Mouse (Mus musculus): ENCODE measurements around the gene Erich3. TPM values are rescaled to one million over a fixed set of nuclear protein-coding genes. Genes with fewer than 3 reads are reported as not detected.

The Erich3 gene
- polyA plus RNA-seq, 1 experiment from 2014 or later = 2.7 TPM

DNA sequence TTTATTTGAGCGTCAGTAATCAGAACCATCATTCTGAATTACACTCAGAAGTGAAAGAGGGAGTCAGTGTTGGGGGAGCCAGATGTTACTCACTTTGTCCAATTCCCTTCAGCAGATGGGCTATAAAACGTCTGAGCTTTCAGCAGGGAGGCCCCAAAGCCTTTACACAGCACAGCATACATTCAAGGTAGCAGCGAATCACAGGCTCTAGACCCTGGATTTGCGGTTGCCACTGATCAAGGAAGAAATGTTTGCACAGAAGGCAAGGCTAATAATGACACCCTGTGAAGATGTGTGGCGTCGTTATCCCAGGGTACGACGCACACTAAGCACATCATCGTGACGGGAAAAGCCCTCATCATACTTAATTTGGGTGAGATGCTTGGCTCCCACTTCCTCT is 67.8 kb downstream of the Erich3 start:
- ATAC-seq (ENCODE audit: low FRiP score, low TSS enrichment) (no peak), DNase-seq (no peak)
- Histone ChIP-seq H3K4me2 (ENCODE audit: low read length) (no peak overlapping the region), H3K36me3 (ENCODE audit: control insufficient read depth, insufficient read depth, low read length) (no peaks in the 10 kb centered on the region), H3K9ac (replicated peaks; ENCODE audit: low read length) (no peak overlapping the region), H3K4me3 (replicated peaks; ENCODE audit: low read depth, low read length) (no peak overlapping the region), H3K27ac (replicated peaks; ENCODE audit: low read depth, low read length) (no peak overlapping the region), H3K4me1 (ENCODE audit: control insufficient read depth, insufficient read depth, low read length) (no peaks in the 10 kb centered on the region), H3K9me3 (ENCODE audit: control insufficient read depth, low read length) (no peaks in the 10 kb centered on the region), H3K27me3 (ENCODE audit: control insufficient read depth, insufficient read depth, low read length) (no peaks in the 10 kb centered on the region)
- 82% methylated on average over 10 of the region's 10 CpGs for WGBS

DNA sequence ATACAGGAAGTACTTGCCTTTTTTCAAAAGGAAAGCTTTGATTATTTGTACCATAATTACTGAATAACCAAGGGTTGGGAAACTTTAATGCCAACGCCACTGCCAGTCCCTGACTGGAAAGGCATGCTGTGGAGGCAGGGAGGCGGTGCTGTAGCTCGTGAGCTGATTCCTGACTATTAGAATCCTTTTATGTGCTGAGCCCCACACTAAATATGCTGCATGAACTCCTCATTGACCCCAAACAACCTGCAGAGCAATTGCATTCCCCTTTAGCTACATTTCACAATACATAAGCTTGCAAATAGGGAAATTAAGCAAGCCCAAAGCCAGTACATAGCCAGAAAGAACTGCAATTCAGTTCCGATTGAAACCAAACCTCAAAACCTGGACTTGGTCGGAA is 77.8 kb downstream of the Erich3 start:
- ATAC-seq (ENCODE audit: low FRiP score, low TSS enrichment) = no peak
- H3K9ac ChIP-seq (replicated peaks; ENCODE audit: low read length) = no peak overlapping the region
- H3K4me2 ChIP-seq (ENCODE audit: low read length) = no peak overlapping the region
- H3K27me3 ChIP-seq (ENCODE audit: control insufficient read depth, insufficient read depth, low read length) = no peaks in the 10 kb centered on the region
- peaks cover 4% of the 10 kb centered on the region; the same call in 1 of the 2 replicates for H3K4me1 ChIP-seq (ENCODE audit: control insufficient read depth, insufficient read depth, low read length)
- 68% methylated on average over 5 of the region's 5 CpGs for WGBS
- H3K36me3 ChIP-seq (ENCODE audit: control insufficient read depth, insufficient read depth, low read length) = no peaks in the 10 kb centered on the region
- no peak overlapping the region for H3K4me3 ChIP-seq (replicated peaks; ENCODE audit: low read depth, low read length)
- no peak for DNase-seq
- H3K9me3 ChIP-seq (ENCODE audit: control insufficient read depth, low read length) = no peaks in the 10 kb centered on the region
- H3K27ac ChIP-seq (replicated peaks; ENCODE audit: low read depth, low read length) = no peak overlapping the region

DNA sequence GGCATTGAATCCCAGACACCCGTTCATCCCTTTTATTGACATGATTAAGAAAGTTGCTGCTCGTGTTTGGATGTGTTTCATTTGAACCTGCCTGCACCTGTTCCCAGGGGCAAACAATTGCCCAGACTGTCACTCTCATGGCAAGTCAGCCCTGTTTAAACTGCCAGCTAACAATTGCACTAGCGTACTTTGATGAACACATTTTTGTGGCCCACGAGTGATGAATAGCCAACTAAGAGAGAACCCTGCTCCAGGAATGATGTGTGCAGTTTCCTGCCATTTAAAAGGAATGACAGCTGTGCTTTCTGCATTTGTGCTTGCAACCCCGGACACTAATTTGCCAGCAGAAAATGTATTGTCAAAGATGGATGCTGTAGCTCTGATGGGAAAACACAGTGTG is 79.3 kb downstream of the Erich3 start:
- Histone ChIP-seq H3K9me3 (ENCODE audit: control insufficient read depth, low read length) (no peaks in the 10 kb centered on the region), H3K9ac (replicated peaks; ENCODE audit: low read length) (no peak overlapping the region), H3K4me1 (ENCODE audit: control insufficient read depth, insufficient read depth, low read length) (peaks cover 4% of the 10 kb centered on the region; the same call in 1 of the 2 replicates), H3K4me2 (ENCODE audit: low read length) (no peak overlapping the region), H3K27me3 (ENCODE audit: control insufficient read depth, insufficient read depth, low read length) (no peaks in the 10 kb centered on the region), H3K27ac (replicated peaks; ENCODE audit: low read depth, low read length) (no peak overlapping the region), H3K36me3 (ENCODE audit: control insufficient read depth, insufficient read depth, low read length) (no peaks in the 10 kb centered on the region), H3K4me3 (replicated peaks; ENCODE audit: low read depth, low read length) (no peak overlapping the region)
- ATAC-seq (ENCODE audit: low FRiP score, low TSS enrichment) (no peak), DNase-seq (peak; percentile 18)
- WGBS = 44% methylated on average over 5 of the region's 5 CpGs

DNA sequence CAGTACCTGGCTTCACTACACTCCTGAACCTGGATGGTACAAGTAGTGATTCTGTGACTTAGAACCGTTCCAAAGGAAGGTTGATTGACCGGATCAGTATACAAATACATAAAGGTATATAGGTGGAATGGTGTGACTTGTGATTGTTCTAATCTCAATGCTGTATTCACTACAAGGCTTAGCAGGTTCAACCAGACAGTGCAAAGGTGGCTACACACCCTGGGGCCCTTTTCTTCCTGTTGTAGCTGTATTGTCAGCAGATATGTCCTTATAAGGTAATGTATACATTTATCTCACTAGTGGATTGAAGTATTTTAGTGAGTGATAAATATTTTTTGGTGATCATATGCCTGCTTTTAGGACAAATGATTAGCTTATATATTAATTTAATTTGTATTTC is 80.7 kb downstream of the Erich3 start:
- Histone ChIP-seq H3K9me3 (ENCODE audit: control insufficient read depth, low read length) (no peaks in the 10 kb centered on the region), H3K36me3 (ENCODE audit: control insufficient read depth, insufficient read depth, low read length) (no peaks in the 10 kb centered on the region), H3K9ac (replicated peaks; ENCODE audit: low read length) (no peak overlapping the region), H3K27me3 (ENCODE audit: control insufficient read depth, insufficient read depth, low read length) (no peaks in the 10 kb centered on the region), H3K27ac (replicated peaks; ENCODE audit: low read depth, low read length) (no peak overlapping the region), H3K4me2 (ENCODE audit: low read length) (no peak overlapping the region), H3K4me3 (replicated peaks; ENCODE audit: low read depth, low read length) (no peak overlapping the region), H3K4me1 (ENCODE audit: control insufficient read depth, insufficient read depth, low read length) (peaks cover 4% of the 10 kb centered on the region; the same call in 1 of the 2 replicates)
- DNase-seq = no peak
- WGBS = 97% methylated on average over 2 of the region's 2 CpGs
- ATAC-seq (ENCODE audit: low FRiP score, low TSS enrichment) = no peak

DNA sequence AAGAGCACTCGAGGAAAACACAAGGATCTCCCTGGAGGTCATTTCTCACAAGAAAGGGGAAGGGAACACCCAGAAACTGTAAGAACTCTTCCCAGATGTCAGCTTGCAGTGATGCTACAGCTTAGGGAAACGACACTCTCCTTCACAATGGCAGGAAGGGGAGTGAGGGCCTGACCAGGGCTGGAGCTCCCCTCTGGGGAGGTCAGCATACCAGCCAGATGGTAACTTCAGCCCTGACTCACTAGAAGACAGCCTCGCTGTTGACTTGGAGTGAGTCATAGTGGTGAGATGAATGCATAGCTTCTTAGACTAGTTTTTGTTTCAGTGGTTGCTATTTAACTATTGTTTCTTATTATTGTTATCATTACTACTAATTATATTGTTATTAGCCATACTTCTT is 90.8 kb downstream of the Erich3 start:
- ATAC-seq (ENCODE audit: low FRiP score, low TSS enrichment) (no peak), DNase-seq (no peak)
- Histone ChIP-seq H3K4me2 (ENCODE audit: low read length) (no peak overlapping the region), H3K9ac (replicated peaks; ENCODE audit: low read length) (no peak overlapping the region), H3K36me3 (ENCODE audit: control insufficient read depth, insufficient read depth, low read length) (no peaks in the 10 kb centered on the region), H3K4me1 (ENCODE audit: control insufficient read depth, insufficient read depth, low read length) (no peaks in the 10 kb centered on the region), H3K27me3 (ENCODE audit: control insufficient read depth, insufficient read depth, low read length) (no peaks in the 10 kb centered on the region), H3K4me3 (replicated peaks; ENCODE audit: low read depth, low read length) (no peak overlapping the region), H3K27ac (replicated peaks; ENCODE audit: low read depth, low read length) (no peak overlapping the region), H3K9me3 (ENCODE audit: control insufficient read depth, low read length) (no peaks in the 10 kb centered on the region)
- WGBS = 53% methylated on average over 3 of the region's 3 CpGs

DNA sequence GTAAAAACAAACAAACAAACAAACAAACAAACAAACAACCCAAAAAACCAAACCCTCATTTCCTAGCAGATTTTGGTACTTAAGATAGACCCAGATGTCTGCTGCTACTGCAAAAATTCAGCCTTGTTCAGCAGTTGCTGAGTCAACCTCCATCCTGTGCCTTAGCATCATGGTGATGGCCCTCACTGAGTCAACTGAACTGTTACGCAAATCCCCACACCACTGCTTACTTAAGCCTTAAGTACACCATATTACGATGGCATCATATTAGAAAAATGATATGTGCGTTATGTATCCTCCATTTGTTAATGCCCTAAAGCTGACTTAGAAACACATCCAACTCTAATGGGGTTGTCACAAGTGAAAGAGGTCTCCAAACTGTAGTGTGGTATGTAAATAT is 91.6 kb downstream of the Erich3 start:
- Histone ChIP-seq H3K9me3 (ENCODE audit: control insufficient read depth, low read length) (no peaks in the 10 kb centered on the region), H3K4me3 (replicated peaks; ENCODE audit: low read depth, low read length) (no peak overlapping the region), H3K4me1 (ENCODE audit: control insufficient read depth, insufficient read depth, low read length) (no peaks in the 10 kb centered on the region), H3K36me3 (ENCODE audit: control insufficient read depth, insufficient read depth, low read length) (no peaks in the 10 kb centered on the region), H3K27me3 (ENCODE audit: control insufficient read depth, insufficient read depth, low read length) (no peaks in the 10 kb centered on the region), H3K9ac (replicated peaks; ENCODE audit: low read length) (no peak overlapping the region), H3K4me2 (ENCODE audit: low read length) (no peak overlapping the region), H3K27ac (replicated peaks; ENCODE audit: low read depth, low read length) (no peak overlapping the region)
- DNase-seq (no peak), ATAC-seq (ENCODE audit: low FRiP score, low TSS enrichment) (no peak)
- 96% methylated on average over 3 of the region's 3 CpGs for WGBS

DNA sequence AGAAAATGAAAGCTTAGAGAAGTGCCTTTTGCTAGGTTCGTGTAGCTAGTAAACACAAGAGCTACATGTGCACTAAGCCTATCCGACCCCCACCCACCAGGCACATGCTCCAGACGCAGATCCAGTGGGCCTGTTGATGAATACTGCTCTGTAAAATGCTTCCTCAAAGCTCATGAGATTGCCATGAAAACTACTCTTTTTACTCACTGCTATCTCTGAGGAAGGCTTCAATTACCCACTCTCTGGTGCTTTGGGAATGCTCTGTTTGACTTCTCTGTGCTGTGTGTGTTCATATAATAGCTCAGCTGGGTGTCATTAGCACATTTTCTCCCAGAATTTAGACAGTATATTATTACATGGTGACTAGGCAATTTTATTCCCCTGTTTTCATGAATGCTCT is 94.4 kb downstream of the Erich3 start:
- 55% methylated on average over 3 of the region's 3 CpGs for WGBS
- Histone ChIP-seq H3K9ac (replicated peaks; ENCODE audit: low read length) (no peak overlapping the region), H3K36me3 (ENCODE audit: control insufficient read depth, insufficient read depth, low read length) (no peaks in the 10 kb centered on the region), H3K4me2 (ENCODE audit: low read length) (no peak overlapping the region), H3K27me3 (ENCODE audit: control insufficient read depth, insufficient read depth, low read length) (no peaks in the 10 kb centered on the region), H3K4me1 (ENCODE audit: control insufficient read depth, insufficient read depth, low read length) (no peaks in the 10 kb centered on the region), H3K9me3 (ENCODE audit: control insufficient read depth, low read length) (no peaks in the 10 kb centered on the region), H3K4me3 (replicated peaks; ENCODE audit: low read depth, low read length) (no peak overlapping the region), H3K27ac (replicated peaks; ENCODE audit: low read depth, low read length) (no peak overlapping the region)
- ATAC-seq (ENCODE audit: low FRiP score, low TSS enrichment) (no peak), DNase-seq (no peak)

DNA sequence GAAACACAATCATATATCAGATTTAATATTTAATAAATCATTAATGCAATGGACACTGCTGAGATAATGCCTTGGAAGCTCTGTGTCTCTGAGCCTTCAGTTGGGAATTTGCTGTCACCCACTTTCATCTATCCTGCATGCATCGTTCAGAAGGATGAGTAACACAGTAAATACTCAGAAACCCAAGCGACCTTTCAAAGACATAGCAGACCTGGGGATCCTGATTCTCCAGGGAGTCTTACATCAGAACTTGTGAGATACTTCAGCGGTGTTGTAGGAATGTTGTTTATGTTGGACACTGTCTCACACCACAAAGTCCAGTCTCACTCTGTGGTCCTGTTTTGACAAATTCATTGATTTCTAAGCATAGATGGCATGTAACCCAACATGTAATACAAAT is 97.4 kb downstream of the Erich3 start:
- WGBS = 90% methylated on average over 3 of the region's 3 CpGs
- Histone ChIP-seq H3K9me3 (ENCODE audit: control insufficient read depth, low read length) (no peaks in the 10 kb centered on the region), H3K9ac (replicated peaks; ENCODE audit: low read length) (no peak overlapping the region), H3K36me3 (ENCODE audit: control insufficient read depth, insufficient read depth, low read length) (no peaks in the 10 kb centered on the region), H3K4me2 (ENCODE audit: low read length) (no peak overlapping the region), H3K4me3 (replicated peaks; ENCODE audit: low read depth, low read length) (no peak overlapping the region), H3K27ac (replicated peaks; ENCODE audit: low read depth, low read length) (no peak overlapping the region), H3K27me3 (ENCODE audit: control insufficient read depth, insufficient read depth, low read length) (no peaks in the 10 kb centered on the region), H3K4me1 (ENCODE audit: control insufficient read depth, insufficient read depth, low read length) (no peaks in the 10 kb centered on the region)
- ATAC-seq (ENCODE audit: low FRiP score, low TSS enrichment) (no peak), DNase-seq (no peak)

DNA sequence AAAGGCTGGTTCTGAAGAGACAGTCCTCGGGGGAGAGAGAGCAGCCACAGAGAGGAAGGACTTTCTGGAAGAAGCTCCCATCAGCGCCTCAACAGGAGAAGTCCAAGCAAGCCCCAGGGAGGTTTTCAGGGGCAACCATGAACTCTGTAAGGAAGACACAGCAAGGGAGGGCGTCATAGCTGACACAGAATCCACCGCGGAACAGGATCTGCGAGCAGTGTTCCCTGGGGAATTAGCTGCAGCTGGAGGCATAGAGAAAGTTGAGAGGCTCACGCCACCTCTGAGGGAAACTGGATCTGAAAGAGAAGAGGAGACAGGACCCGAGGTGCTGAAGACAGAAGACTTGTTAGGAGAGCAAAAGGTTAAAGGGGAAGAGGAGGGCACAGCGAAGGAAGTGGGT is 99.7 kb downstream of the Erich3 start:
- 73% methylated on average over 9 of the region's 9 CpGs for WGBS

More for the DNA sequence above, 99.7 kb downstream of the Erich3 start:
- Histone ChIP-seq H3K27me3 (ENCODE audit: control insufficient read depth, insufficient read depth, low read length) (no peaks in the 10 kb centered on the region), H3K36me3 (ENCODE audit: control insufficient read depth, insufficient read depth, low read length) (no peaks in the 10 kb centered on the region), H3K9me3 (ENCODE audit: control insufficient read depth, low read length) (no peaks in the 10 kb centered on the region), H3K4me3 (replicated peaks; ENCODE audit: low read depth, low read length) (no peak overlapping the region), H3K27ac (replicated peaks; ENCODE audit: low read depth, low read length) (no peak overlapping the region), H3K4me1 (ENCODE audit: control insufficient read depth, insufficient read depth, low read length) (no peaks in the 10 kb centered on the region), H3K4me2 (ENCODE audit: low read length) (no peak overlapping the region), H3K9ac (replicated peaks; ENCODE audit: low read length) (no peak overlapping the region)
- no peak for DNase-seq
- no peak for ATAC-seq (ENCODE audit: low FRiP score, low TSS enrichment)

Data from midbrain, embryonic 14.5 days (tissue).